Mouse (Mus musculus) thymus, adult 2 months (tissue): Measurements from ENCODE around the gene Bbc3.

Source experiments
- CTCF ChIP-seq: fragments of 200-500 bp; IDR thresholded peaks from 2 replicates; pipeline ENCODE4 v1.5.1; 2012; ENCODE audit warnings: mild to moderate bottlenecking, control low read depth, low read length, moderate library complexity, borderline replicate concordance; ENCODE audit not compliant: control insufficient read depth, poor library complexity, insufficient read depth; ENCODE audit errors: extremely low read depth
- POLR2A ChIP-seq: fragments of 200-500 bp; IDR thresholded peaks from 2 replicates; pipeline ENCODE4 v1.6.1; 2012; ENCODE audit warnings: mild to moderate bottlenecking, low read length, control low read depth, moderate library complexity; ENCODE audit not compliant: control insufficient read depth, poor library complexity, insufficient read depth; ENCODE audit errors: extremely low read depth

- no peak for TF ChIP-seq POLR2A
- no peak for TF ChIP-seq CTCF
These were observed 49.4 kb downstream of the Bbc3 start for GRCm38 (mm10) chr7:16357602-16358001.
